Mouse (Mus musculus): ENCODE data around the gene Prkca. TPM values are rescaled to one million over a fixed set of nuclear protein-coding genes. Genes with fewer than 3 reads are reported as not detected.

Gene Prkca
- total and polyA plus RNA-seq, 3 experiments = 15.3 to 30.9 (median 19.9) TPM

DNA sequence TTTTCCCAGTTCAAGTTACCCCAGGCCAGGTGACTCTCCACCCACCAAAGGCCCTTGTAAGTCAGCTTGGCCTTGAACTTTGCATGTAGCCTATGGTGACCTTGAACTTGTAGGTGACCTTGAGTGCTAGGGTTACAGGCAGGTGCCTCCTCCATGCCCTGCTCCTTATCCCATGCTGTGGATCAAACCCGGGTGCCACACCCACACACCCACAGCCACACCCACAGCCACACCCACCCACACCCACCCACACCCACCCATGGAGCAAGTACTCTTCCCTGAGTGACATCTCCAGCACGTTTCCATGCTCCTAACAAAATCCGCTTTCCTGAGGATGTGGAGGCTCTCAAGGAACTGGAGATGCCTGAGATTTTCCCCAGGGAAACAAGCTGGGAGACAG, 344.8 kb downstream of the Prkca start:
- Histone ChIP-seq H3K79me2 (ENCODE audit: control insufficient read depth, insufficient read depth, low read length, poor library complexity) (no peaks in the 10 kb centered on the region), H3K27ac (ENCODE audit: control insufficient read depth, low read depth, low read length) (no peak overlapping the region), H3K36me3 (ENCODE audit: control insufficient read depth in 1 of 2, insufficient read depth in 2 of 2, low read length in 2 of 2) (peaks cover 0 to 16% of the 10 kb centered on the region in 2 experiments; a peak in 2 of 4 replicates), H3K9me3 (replicated peaks; ENCODE audit: insufficient read depth, low read length) (no peaks in the 10 kb centered on the region), H3K27me3 (ENCODE audit: control insufficient read depth in 1 of 2, insufficient read depth in 2 of 2, low read length in 2 of 2) (no peaks in the 10 kb centered on the region), H3K9ac (ENCODE audit: control insufficient read depth, low read depth, low read length, poor library complexity, severe bottlenecking) (no peak overlapping the region), H3K4me1 (ENCODE audit: control insufficient read depth in 1 of 2, insufficient read depth in 2 of 2, low read length in 2 of 2) (peaks cover 1 to 19% of the 10 kb centered on the region in 2 experiments), H3K4me3 (ENCODE audit: control insufficient read depth in 1 of 2, insufficient read depth in 1 of 2, low read depth in 2 of 2, low read length in 2 of 2) (no peak overlapping the region)
- peak; percentile 22 for DNase-seq (ENCODE audit: low read depth, low spot score)
- TF ChIP-seq MAZ (IDR thresholded peaks at IDR 0.05; ENCODE audit: low read depth, low read length) (no peak), MAFK (IDR thresholded peaks at IDR 0.05; ENCODE audit: borderline replicate concordance, low read depth, low read length) (no peak), ZNF384 (IDR thresholded peaks at IDR 0.05; ENCODE audit: low read depth, low read length) (no peak), EP300 (IDR thresholded peaks at IDR 0.05; ENCODE audit: low read depth in 1 of 2, low read length in 2 of 2) (no peak), MYB (IDR thresholded peaks at IDR 0.05; ENCODE audit: low read depth, low read length) (no peak), SMC3 (IDR thresholded peaks at IDR 0.05; ENCODE audit: low read depth, low read length) (no peak), GABPA (IDR thresholded peaks at IDR 0.05; ENCODE audit: low read depth, low read length) (no peak), USF2 (IDR thresholded peaks at IDR 0.05; ENCODE audit: borderline replicate concordance in 1 of 2, insufficient read depth in 1 of 2, low read depth in 1 of 2, low read length in 2 of 2) (no peak), CHD2 (IDR thresholded peaks at IDR 0.05; ENCODE audit: low read length) (no peak)

DNA sequence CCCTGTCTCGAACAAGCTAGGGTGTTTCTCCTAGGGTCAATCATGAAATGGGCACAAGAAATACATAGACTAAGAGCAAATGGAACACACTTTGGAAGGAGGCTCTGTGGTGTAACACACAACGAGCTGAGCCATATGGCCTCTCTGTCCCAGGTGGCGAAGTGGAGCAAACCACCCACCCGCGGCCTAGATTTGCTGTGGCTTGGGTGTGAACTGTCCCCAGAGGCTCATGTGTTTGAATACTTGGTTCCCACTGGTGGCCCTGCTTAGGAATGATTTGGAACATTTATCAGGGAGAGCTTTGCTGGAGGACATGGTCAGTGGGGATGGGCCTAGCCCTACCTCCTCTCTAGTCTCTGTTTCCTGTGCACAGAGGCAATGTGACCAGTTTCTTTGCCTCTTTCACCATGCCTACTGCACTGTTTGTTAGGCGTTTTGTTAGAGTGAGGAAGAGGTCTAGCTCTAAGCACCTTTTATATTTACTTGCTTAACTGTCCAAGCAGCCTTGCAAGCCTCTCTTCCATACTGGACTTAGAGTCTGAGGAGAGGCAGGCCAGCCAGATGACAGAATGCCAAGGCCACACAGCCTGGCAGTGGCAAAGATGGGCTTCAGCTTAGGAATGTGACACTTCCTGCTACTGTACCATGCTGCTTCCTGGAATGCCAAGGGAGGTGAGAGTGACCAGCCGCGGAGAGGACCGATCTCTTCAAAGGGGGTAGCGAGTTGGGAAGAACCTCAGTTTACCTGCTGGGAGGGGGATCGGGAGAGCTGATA, 346.6 kb downstream of the Prkca start:
- Histone ChIP-seq H3K79me2 (ENCODE audit: control insufficient read depth, insufficient read depth, low read length, poor library complexity) (no peaks in the 10 kb centered on the region), H3K4me3 (ENCODE audit: control insufficient read depth in 1 of 2, insufficient read depth in 1 of 2, low read depth in 2 of 2, low read length in 2 of 2) (no peak overlapping the region), H3K27me3 (ENCODE audit: control insufficient read depth in 1 of 2, insufficient read depth in 2 of 2, low read length in 2 of 2) (no peaks in the 10 kb centered on the region), H3K4me1 (ENCODE audit: control insufficient read depth in 1 of 2, insufficient read depth in 2 of 2, low read length in 2 of 2) (peaks cover 1 to 19% of the 10 kb centered on the region in 2 experiments), H3K9me3 (replicated peaks; ENCODE audit: insufficient read depth, low read length) (no peaks in the 10 kb centered on the region), H3K9ac (ENCODE audit: control insufficient read depth, low read depth, low read length, poor library complexity, severe bottlenecking) (no peak overlapping the region), H3K27ac (ENCODE audit: control insufficient read depth, low read depth, low read length) (no peak overlapping the region), H3K36me3 (ENCODE audit: control insufficient read depth in 1 of 2, insufficient read depth in 2 of 2, low read length in 2 of 2) (peaks cover 0 to 16% of the 10 kb centered on the region in 2 experiments; a peak in 2 of 4 replicates)
- DNase-seq (ENCODE audit: low read depth, low spot score) = no peak
- no peak for TF ChIP-seq CTCF (IDR thresholded peaks at IDR 0.05 in 2 of 3, conservative IDR thresholded peaks at IDR 0.05 in 1 of 3; ENCODE audit: control insufficient read depth in 1 of 3, insufficient read depth in 1 of 3, low read depth in 2 of 3, low read length in 3 of 3, poor library complexity in 1 of 3, severe bottlenecking in 1 of 3)
- TF ChIP-seq POLR2AphosphoS5 (IDR thresholded peaks at IDR 0.05; ENCODE audit: borderline replicate concordance, low read depth, low read length) = no peak
- no peak for TF ChIP-seq BHLHE40 (IDR thresholded peaks at IDR 0.05; ENCODE audit: borderline replicate concordance, low read depth, low read length)
- TF ChIP-seq USF2 (IDR thresholded peaks at IDR 0.05; ENCODE audit: borderline replicate concordance in 1 of 2, insufficient read depth in 1 of 2, low read depth in 1 of 2, low read length in 2 of 2) = no peak
- no peak for TF ChIP-seq TBP (IDR thresholded peaks at IDR 0.05; ENCODE audit: low read depth, low read length)
- no peak for TF ChIP-seq MXI1 (IDR thresholded peaks at IDR 0.05; ENCODE audit: low read depth, low read length)
- no peak for TF ChIP-seq TCF12 (IDR thresholded peaks at IDR 0.05; ENCODE audit: low read depth, low read length)
- no peak for TF ChIP-seq EP300 (IDR thresholded peaks at IDR 0.05; ENCODE audit: low read depth in 1 of 2, low read length in 2 of 2)
- no peak for TF ChIP-seq USF1 (IDR thresholded peaks at IDR 0.05; ENCODE audit: low read depth, low read length)
- TF ChIP-seq NRF1 (IDR thresholded peaks at IDR 0.05; ENCODE audit: insufficient read depth, low read depth, low read length, poor library complexity, severe bottlenecking) = no peak
- no peak for TF ChIP-seq ETS1 (IDR thresholded peaks at IDR 0.05; ENCODE audit: low read depth, low read length)
- no peak for TF ChIP-seq NELFE (IDR thresholded peaks at IDR 0.05; ENCODE audit: low read depth, low read length)
- no peak for TF ChIP-seq ELF1 (IDR thresholded peaks at IDR 0.05; ENCODE audit: low read depth, low read length)
- TF ChIP-seq HCFC1 (IDR thresholded peaks at IDR 0.05; ENCODE audit: low read depth, low read length) = no peak
- TF ChIP-seq GATA1 (IDR thresholded peaks at IDR 0.05; ENCODE audit: low read depth, low read length) = no peak
- TF ChIP-seq GABPA (IDR thresholded peaks at IDR 0.05; ENCODE audit: low read depth, low read length) = no peak
- no peak for TF ChIP-seq MAZ (IDR thresholded peaks at IDR 0.05; ENCODE audit: low read depth, low read length)
- TF ChIP-seq ZC3H11A (IDR thresholded peaks at IDR 0.05; ENCODE audit: low read depth, low read length) = no peak
- TF ChIP-seq CHD2 (IDR thresholded peaks at IDR 0.05; ENCODE audit: low read length) = no peak
- TF ChIP-seq POLR2A (IDR thresholded peaks at IDR 0.05; ENCODE audit: control insufficient read depth in 1 of 2, insufficient read depth in 1 of 2, low read depth in 1 of 2, low read length in 2 of 2, poor library complexity in 1 of 2) = no peak

Data from MEL (cell line).